Mouse (Mus musculus) hindbrain, embryonic 16.5 days (tissue): ENCODE results near the gene Tle3. TPM values are rescaled to one million over a fixed set of nuclear protein-coding genes. Genes with fewer than 3 reads are reported as not detected.

Source experiments
- ATAC-seq: fragments of 200-750 bp; cut with Nextera tagmentation; 2 replicates; pipeline ENCODE4 v1.8.0; 2017; ENCODE audit warnings: moderate TSS enrichment, moderate library complexity
- H3K27ac ChIP-seq: fragments of 300-500 bp; sonication (generic); 2 replicates; pipeline ENCODE4 v1.5.1; 2014; ENCODE audit warnings: low read depth, mild to moderate bottlenecking, control low read depth, low read length, moderate library complexity
- H3K27me3 ChIP-seq: fragments of 300-500 bp; sonication (generic); replicated peaks from 2 replicates; pipeline ENCODE4 v1.6.1; 2014; ENCODE audit warnings: low read length; ENCODE audit not compliant: control insufficient read depth, insufficient read depth
- H3K36me3 ChIP-seq: fragments of 300-500 bp; sonication (generic); 2 replicates; pipeline ENCODE4 v1.6.1; 2014; ENCODE audit warnings: mild to moderate bottlenecking, low read length, moderate library complexity, mixed read lengths; ENCODE audit not compliant: control insufficient read depth, insufficient read depth
- H3K4me1 ChIP-seq: fragments of 300-500 bp; sonication (generic); 2 replicates; pipeline ENCODE4 v1.6.1; 2014; ENCODE audit warnings: low read depth, low read length; ENCODE audit not compliant: control insufficient read depth, insufficient read depth
- H3K4me2 ChIP-seq: fragments of 300-500 bp; sonication (generic); 2 replicates; pipeline ENCODE4 v1.6.1; 2014; ENCODE audit warnings: mild to moderate bottlenecking, low read length, control low read depth, moderate library complexity
- H3K4me3 ChIP-seq: fragments of 300-500 bp; sonication (generic); 2 replicates; pipeline ENCODE4 v1.5.1; 2014; ENCODE audit warnings: mild to moderate bottlenecking, low read length, control low read depth, moderate library complexity
- H3K9ac ChIP-seq: fragments of 300-500 bp; sonication (generic); 2 replicates; pipeline ENCODE4 v1.6.1; 2014; ENCODE audit warnings: low read depth, mild to moderate bottlenecking, control low read depth, low read length, moderate library complexity
- H3K9me3 ChIP-seq: fragments of 300-500 bp; sonication (generic); 2 replicates; pipeline ENCODE4 v1.6.1; 2014; ENCODE audit warnings: mild to moderate bottlenecking, low read length, moderate library complexity; ENCODE audit not compliant: control insufficient read depth
- WGBS: fragments of 180-500 bp; shearing (Covaris S2); extraction: QIAGEN DNeasy Blood & Tissue Kit; methylation state at CpG from one replicate; pipeline ENCODE4 v1.1.7; 2014; 5-methylcytosine and 5-hydroxymethylcytosine counted together
- polyA plus RNA-seq: library from polyadenylated mRNA; unstranded; fragments of >200 nt; fragmentation: Nextera tagmentation; extraction: Ambion mirVana; gene quantifications from 2 replicates; pipeline ENCODE4 v1.2.1, GENCODE M21; 2015

Gene Tle3
- polyA plus RNA-seq, 1 experiment from 2014 or later = 19.5 TPM

DNA sequence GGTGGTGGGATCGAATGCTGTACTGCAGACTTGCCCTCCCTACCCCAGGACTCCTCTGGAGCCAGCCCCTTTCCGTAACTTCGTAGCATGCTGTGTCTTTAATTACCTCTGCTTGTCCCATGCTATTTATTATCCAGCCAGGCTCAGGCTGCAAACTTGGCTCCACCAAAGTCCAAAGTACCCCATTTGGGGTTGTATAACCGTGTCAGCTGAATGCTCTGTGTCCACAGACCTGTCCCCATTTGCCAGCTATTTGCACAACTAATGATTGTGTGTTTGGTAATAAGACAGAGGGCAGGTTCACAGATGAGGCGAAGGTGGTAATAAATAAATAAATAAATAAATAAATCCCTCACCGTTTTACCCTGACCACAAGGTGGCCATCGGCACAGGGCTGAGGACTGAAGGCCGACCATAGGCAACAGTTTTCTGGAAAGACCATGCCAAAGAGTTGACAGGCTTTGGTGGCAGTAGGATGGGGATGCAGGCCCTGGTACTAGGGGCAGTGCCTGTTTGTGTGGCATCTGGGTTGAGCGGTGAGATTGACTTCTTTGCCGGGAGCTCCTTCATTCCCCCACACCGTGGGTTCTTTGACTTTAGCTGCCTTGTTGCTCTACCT lies 7.0 kb downstream of the Tle3 start:
- 55% methylated on average over 11 of the region's 11 CpGs for WGBS
- no peak overlapping the region for H3K4me2 ChIP-seq
- no peaks in the 10 kb centered on the region for H3K9me3 ChIP-seq
- H3K4me1 ChIP-seq = peaks cover 83% of the 10 kb centered on the region
- no peak overlapping the region for H3K4me3 ChIP-seq
- peaks cover 3% of the 10 kb centered on the region; the same call in 1 of the 2 replicates for H3K36me3 ChIP-seq
- no peak overlapping the region for H3K27ac ChIP-seq
- no peaks in the 10 kb centered on the region for H3K27me3 ChIP-seq
- 0 out of 2 replicates have a peak, but pooled peaks have one; percentile 26 for ATAC-seq
- no peak overlapping the region for H3K9ac ChIP-seq

DNA sequence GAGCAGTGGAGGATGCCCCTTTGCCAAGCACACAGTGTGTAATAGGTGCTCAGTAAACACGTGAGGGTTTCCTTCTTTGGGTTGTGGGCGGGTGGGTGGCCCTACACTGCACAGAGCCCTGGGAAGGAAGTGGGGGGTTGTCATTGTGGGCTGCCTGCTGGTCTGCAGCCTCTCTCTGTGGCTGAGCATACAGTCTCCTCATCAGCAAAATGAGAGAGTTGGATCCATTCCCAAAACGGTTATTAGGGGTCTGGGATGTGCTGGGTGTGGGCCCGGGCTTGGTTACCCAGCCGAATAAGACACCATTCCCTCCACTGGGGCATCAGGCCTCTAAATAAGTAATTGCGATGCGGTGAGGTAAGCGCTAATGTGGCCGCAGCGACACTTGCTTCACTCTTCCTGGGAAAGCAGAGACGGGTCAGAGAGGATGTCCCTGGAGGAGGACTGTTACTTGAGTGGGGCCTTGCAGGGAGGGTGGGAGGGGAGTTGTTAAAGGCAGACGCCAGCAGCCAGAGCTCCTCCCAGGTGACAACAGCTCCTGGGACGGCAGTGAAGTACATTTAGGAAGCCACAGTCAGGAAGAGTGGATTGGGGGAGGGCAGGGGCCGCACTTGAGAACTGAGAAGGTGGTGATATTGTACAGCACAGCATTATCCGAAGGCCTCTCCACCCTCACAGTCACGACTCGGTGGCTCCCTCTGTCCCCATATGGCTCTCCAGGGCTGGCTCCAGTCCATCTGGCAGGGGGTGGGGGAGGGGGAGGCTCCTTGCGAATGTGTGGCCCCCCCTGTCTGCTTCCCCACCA lies 8.3 kb downstream of the Tle3 start:
- WGBS = 14% methylated on average over 16 of the region's 18 CpGs
- H3K9ac ChIP-seq = no peak overlapping the region
- H3K36me3 ChIP-seq = peaks cover 3% of the 10 kb centered on the region; the same call in 1 of the 2 replicates
- no peak overlapping the region for H3K4me3 ChIP-seq
- no peak; the same call in 1 of the 2 replicates for ATAC-seq
- H3K4me2 ChIP-seq = peak overlapping the region; percentile 24; the same call in 1 of the 2 replicates
- H3K27me3 ChIP-seq = no peaks in the 10 kb centered on the region
- no peaks in the 10 kb centered on the region for H3K9me3 ChIP-seq
- no peak overlapping the region for H3K27ac ChIP-seq
- H3K4me1 ChIP-seq = peaks cover 86% of the 10 kb centered on the region

DNA sequence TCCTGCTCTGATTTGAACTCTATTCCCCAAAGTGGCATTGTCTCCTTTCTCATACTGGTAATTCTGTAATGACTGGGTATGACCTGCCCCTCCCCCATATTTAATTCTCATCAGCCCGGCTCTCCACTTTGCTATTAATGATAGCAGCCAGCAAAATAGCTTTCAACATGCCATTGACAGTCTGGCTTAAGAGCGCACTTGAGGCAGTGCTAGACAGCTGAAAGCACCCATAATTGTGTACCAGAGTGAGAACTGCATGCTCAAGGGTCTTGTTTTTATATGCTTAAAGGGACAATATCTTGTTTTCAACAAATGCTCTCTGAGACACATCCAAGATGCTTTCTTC lies 8.9 kb downstream of the Tle3 start:
- no peak overlapping the region for H3K4me3 ChIP-seq

DNA sequence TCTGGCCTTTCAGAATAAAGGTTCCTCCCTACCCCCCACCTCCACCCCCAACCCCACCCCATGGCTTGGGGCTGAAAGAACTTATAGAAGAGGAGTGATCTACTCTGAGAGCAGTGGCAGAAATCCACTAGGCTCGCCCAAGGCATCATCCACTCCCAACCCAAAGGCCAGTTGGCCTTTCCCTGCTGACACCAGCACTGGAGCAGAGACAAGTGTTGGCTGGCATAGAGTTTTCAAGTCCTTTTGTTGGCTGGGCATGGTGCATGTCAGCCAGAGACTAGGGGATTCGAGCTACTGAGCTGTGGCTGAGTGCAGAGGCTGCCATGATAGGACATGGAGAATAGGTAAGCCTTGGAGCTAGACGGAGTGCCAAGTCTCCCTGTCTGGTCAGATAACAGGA lies 9.3 kb downstream of the Tle3 start:
- H3K27ac ChIP-seq = no peak overlapping the region
- H3K4me3 ChIP-seq = no peak overlapping the region
- ATAC-seq = no peak
- WGBS = 66% methylated on average over 3 of the region's 3 CpGs
- H3K4me2 ChIP-seq = no peak overlapping the region
- H3K9me3 ChIP-seq = no peaks in the 10 kb centered on the region
- H3K4me1 ChIP-seq = peaks cover 85% of the 10 kb centered on the region
- H3K27me3 ChIP-seq = no peaks in the 10 kb centered on the region
- H3K9ac ChIP-seq = no peak overlapping the region
- no peaks in the 10 kb centered on the region for H3K36me3 ChIP-seq

More for the DNA sequence above, 8.9 kb downstream of the Tle3 start:
- Histone ChIP-seq H3K27me3 (no peaks in the 10 kb centered on the region), H3K27ac (no peak overlapping the region), H3K4me2 (no peak overlapping the region; the same call in 1 of the 2 replicates), H3K4me1 (peaks cover 86% of the 10 kb centered on the region), H3K36me3 (peaks cover 2% of the 10 kb centered on the region; the same call in 1 of the 2 replicates), H3K9ac (no peak overlapping the region), H3K9me3 (no peaks in the 10 kb centered on the region)
- no peak for ATAC-seq
- 26% methylated on average over 2 of the region's 2 CpGs for WGBS

DNA sequence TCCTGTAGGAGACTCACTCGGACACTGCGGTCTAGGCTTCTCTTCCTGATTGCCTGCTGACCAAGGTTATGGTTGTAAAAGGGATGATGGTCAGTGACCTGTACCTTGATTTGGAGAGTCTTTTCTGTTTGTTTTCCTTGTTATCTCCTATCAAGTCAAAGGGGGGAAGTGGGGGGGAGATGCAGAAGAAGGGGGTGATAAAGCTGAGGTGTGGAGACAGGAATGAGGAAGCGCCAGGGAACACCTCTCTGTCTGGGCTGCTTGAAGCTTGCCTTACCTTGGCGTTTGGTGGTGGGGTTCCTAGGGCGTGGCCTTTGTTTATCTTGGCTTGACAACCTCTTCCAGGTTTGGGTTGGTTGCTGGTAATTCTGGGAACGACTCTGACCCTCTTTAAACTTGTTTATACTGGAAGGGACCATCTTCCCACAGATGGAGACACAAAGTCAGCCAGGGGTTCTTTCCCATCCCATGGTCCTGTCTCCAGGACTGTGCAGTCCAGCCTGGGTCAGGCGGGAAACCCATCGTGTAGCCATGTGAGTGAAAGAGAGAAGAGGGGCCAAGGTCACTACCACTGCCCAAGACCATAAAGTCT lies 10.5 kb downstream of the Tle3 start:
- no peaks in the 10 kb centered on the region for H3K27me3 ChIP-seq
- WGBS = 74% methylated on average over 8 of the region's 8 CpGs
- ATAC-seq = no peak

DNA sequence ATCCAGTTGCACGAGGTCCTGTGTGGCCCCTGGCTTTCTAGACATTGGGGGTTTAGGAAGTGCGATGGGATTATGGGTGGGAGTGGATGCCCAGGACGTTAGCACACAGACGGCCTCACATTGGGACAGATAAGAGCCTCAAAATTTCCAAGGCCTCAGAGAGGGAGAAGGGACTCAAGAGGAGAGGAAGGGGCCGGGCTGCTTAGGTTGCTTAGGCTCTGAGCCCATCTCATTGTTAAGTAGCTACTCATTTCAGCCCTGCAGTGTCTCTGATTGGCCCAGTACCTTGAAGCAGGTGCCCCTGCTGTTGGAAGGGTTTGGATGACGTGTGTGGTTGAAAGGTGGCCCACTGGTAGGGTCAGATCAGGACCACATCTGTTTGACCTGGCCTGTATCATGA lies 11.9 kb downstream of the Tle3 start:
- 51% methylated on average over 6 of the region's 6 CpGs for WGBS
- Histone ChIP-seq H3K9me3 (no peaks in the 10 kb centered on the region), H3K9ac (no peak overlapping the region), H3K4me2 (no peak overlapping the region), H3K4me1 (peaks cover 64% of the 10 kb centered on the region), H3K27ac (no peak overlapping the region), H3K4me3 (no peak overlapping the region), H3K27me3 (no peaks in the 10 kb centered on the region), H3K36me3 (no peaks in the 10 kb centered on the region)
- ATAC-seq = no peak

More for the DNA sequence above, 10.5 kb downstream of the Tle3 start:
- no peak overlapping the region for H3K27ac ChIP-seq
- no peaks in the 10 kb centered on the region for H3K9me3 ChIP-seq
- H3K4me1 ChIP-seq = peaks cover 72% of the 10 kb centered on the region
- H3K9ac ChIP-seq = no peak overlapping the region
- H3K4me2 ChIP-seq = no peak overlapping the region
- H3K4me3 ChIP-seq = no peak overlapping the region
- H3K36me3 ChIP-seq = no peaks in the 10 kb centered on the region

DNA sequence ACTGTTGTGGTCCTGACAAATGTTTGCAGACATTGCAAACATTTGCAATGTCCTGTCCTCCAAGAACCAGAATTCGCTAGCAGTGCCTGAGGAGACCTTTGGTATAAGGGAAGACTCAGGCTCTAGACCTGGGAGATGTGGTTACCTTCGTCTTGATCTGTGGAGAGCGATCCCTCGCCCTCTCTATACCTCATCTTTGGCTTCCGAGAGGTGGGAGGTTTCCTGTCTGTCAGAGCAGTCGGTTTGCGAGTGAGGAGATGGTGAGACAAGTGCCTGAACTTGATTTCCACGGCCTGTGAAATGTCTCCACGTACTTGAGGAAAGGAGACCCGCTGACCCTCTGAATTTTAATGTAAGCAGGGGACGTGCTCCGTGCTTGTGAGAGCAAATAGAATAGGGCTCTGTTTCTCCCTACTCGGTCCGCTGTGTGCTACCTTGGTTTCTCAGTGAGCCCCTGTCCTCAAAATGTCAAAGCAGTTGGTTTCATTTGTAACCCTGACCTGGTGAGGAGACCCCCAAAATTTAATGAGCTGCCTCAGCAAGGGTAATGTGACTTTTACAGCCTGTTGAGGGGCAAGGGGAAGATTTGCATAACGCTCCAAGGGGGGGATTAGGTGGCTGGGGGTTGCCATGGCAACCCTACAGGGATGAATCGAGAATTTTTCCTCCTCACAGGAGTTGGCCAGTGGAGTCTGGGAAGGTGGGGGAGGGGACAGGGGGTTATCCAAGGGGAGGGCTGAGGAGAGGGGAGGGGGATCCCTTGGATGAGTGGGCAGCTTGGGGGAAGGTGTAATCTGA lies 12.7 kb downstream of the Tle3 start:
- WGBS = 15% methylated on average over 16 of the region's 16 CpGs
- Histone ChIP-seq H3K9ac (peak overlapping the region; percentile 23; the same call in 1 of the 2 replicates), H3K36me3 (no peaks in the 10 kb centered on the region), H3K27me3 (no peaks in the 10 kb centered on the region), H3K27ac (no peak overlapping the region), H3K4me1 (peaks cover 57% of the 10 kb centered on the region), H3K4me3 (no peak overlapping the region), H3K4me2 (peak overlapping the region; percentile 29), H3K9me3 (no peaks in the 10 kb centered on the region)
- ATAC-seq = peak; percentile 59

DNA sequence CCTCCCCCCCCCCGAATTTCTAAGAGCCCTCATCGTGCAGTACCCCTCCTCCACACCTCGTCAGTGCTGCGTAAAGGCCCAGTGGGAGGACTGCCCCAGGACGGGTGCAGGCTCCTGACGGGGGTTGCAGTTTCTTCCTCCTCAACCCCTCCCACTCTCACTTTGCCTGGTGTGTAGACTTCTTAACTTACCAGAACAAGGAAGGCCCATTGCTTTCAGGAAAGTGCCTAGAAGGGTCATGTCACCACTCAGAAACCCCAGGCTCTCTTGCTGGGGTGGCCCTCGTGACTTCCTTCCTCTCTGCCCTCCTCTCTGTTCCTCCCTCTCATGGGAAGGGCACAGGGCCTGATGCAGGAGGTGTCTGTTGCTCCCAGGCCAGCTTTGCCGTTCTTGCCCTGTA lies 13.6 kb downstream of the Tle3 start:
- peaks cover 48% of the 10 kb centered on the region for H3K4me1 ChIP-seq
- H3K27ac ChIP-seq = no peak overlapping the region
- ATAC-seq = no peak

More for the DNA sequence above, 13.6 kb downstream of the Tle3 start:
- Histone ChIP-seq H3K4me2 (peak overlapping the region; percentile 8; the same call in 1 of the 2 replicates), H3K4me3 (no peak overlapping the region), H3K9me3 (no peaks in the 10 kb centered on the region), H3K27me3 (no peaks in the 10 kb centered on the region; the same call in 1 of the 2 replicates), H3K9ac (peak overlapping the region; percentile 14; the same call in 1 of the 2 replicates), H3K36me3 (no peaks in the 10 kb centered on the region)
- WGBS = 12% methylated on average over 7 of the region's 8 CpGs
